Mouse (Mus musculus): ENCODE data around the gene 2510009E07Rik. TPM values are rescaled to one million over a fixed set of nuclear protein-coding genes. Genes with fewer than 3 reads are reported as not detected.

The 2510009E07Rik gene
- polyA plus RNA-seq (2014; fragmentation: Nextera tagmentation; extraction: Ambion mirVana), result 19.5 and 20.9 TPM in 2 replicates

- Histone ChIP-seq H3K27ac (ENCODE audit: low read length) (peak within 1 kb of the TSS; percentile 89), H3K9ac (replicated peaks; ENCODE audit: low read depth, low read length) (peak within 1 kb of the TSS; percentile 81), H3K4me3 (ENCODE audit: low read depth, low read length) (peak within 1 kb of the TSS; percentile 87), H3K4me1 (ENCODE audit: control insufficient read depth, insufficient read depth, low read length) (0 out of 2 replicates have a peak, but pooled peaks cover 7% of the 10 kb centered on the region), H3K27me3 (ENCODE audit: control insufficient read depth, insufficient read depth, low read length) (no peaks in the 10 kb centered on the region), H3K9me3 (ENCODE audit: control insufficient read depth, low read depth, low read length) (no peaks in the 10 kb centered on the region), H3K4me2 (replicated peaks; ENCODE audit: low read depth, low read length) (peak within 1 kb of the TSS; percentile 98), H3K36me3 (ENCODE audit: control insufficient read depth, insufficient read depth, low read length) (no peaks in the 10 kb centered on the region)
- under 1% methylated on average over 54 of the region's 61 CpGs for WGBS
- peak; percentile 86 for ATAC-seq (ENCODE audit: insufficient number of reproducible peaks, insufficient read depth, low FRiP score, low read depth)
Observed at GRCm38 (mm10) chr16:21694463-21695241, at the start of gene 2510009E07Rik. 2510009E07Rik (minus strand) TSS chr16:21694665.

- H3K4me2 ChIP-seq (replicated peaks; ENCODE audit: low read depth, low read length), result no peak overlapping the region
- no peaks in the 10 kb centered on the region for H3K36me3 ChIP-seq (ENCODE audit: control insufficient read depth, insufficient read depth, low read length)
- no peaks in the 10 kb centered on the region for H3K4me1 ChIP-seq (ENCODE audit: control insufficient read depth, insufficient read depth, low read length)
- no peak for ATAC-seq (ENCODE audit: insufficient number of reproducible peaks, insufficient read depth, low FRiP score, low read depth)
- no peaks in the 10 kb centered on the region for H3K9me3 ChIP-seq (ENCODE audit: control insufficient read depth, low read depth, low read length)
- no peak overlapping the region for H3K27ac ChIP-seq (ENCODE audit: low read length)
- 93% methylated on average over 6 of the region's 6 CpGs for WGBS
- H3K27me3 ChIP-seq (ENCODE audit: control insufficient read depth, insufficient read depth, low read length), result no peaks in the 10 kb centered on the region
- no peak overlapping the region for H3K9ac ChIP-seq (replicated peaks; ENCODE audit: low read depth, low read length)
- H3K4me3 ChIP-seq (ENCODE audit: low read depth, low read length), result no peak overlapping the region
Observed at GRCm38 (mm10) chr16:21743401-21743800, 48.9 kb upstream of the 2510009E07Rik start.

GRCm38 (mm10) chr16:21742898-21743297 is 48.4 kb upstream of the 2510009E07Rik start:
- 92% methylated on average over 5 of the region's 5 CpGs for WGBS
- H3K4me2 ChIP-seq (replicated peaks; ENCODE audit: low read depth, low read length), result no peak overlapping the region
- H3K27ac ChIP-seq (ENCODE audit: low read length), result no peak overlapping the region
- no peaks in the 10 kb centered on the region for H3K36me3 ChIP-seq (ENCODE audit: control insufficient read depth, insufficient read depth, low read length)
- H3K9ac ChIP-seq (replicated peaks; ENCODE audit: low read depth, low read length), result no peak overlapping the region
- ATAC-seq (ENCODE audit: insufficient number of reproducible peaks, insufficient read depth, low FRiP score, low read depth), result no peak
- H3K4me1 ChIP-seq (ENCODE audit: control insufficient read depth, insufficient read depth, low read length), result no peaks in the 10 kb centered on the region
- no peak overlapping the region for H3K4me3 ChIP-seq (ENCODE audit: low read depth, low read length)
- no peaks in the 10 kb centered on the region for H3K9me3 ChIP-seq (ENCODE audit: control insufficient read depth, low read depth, low read length)
- no peaks in the 10 kb centered on the region for H3K27me3 ChIP-seq (ENCODE audit: control insufficient read depth, insufficient read depth, low read length)

GRCm38 (mm10) chr16:21742191-21742870 is 47.9 kb upstream of the 2510009E07Rik start:
- Histone ChIP-seq H3K4me1 (ENCODE audit: control insufficient read depth, insufficient read depth, low read length) (no peaks in the 10 kb centered on the region), H3K9ac (replicated peaks; ENCODE audit: low read depth, low read length) (no peak overlapping the region), H3K36me3 (ENCODE audit: control insufficient read depth, insufficient read depth, low read length) (no peaks in the 10 kb centered on the region), H3K27ac (ENCODE audit: low read length) (no peak overlapping the region), H3K4me2 (replicated peaks; ENCODE audit: low read depth, low read length) (no peak overlapping the region), H3K27me3 (ENCODE audit: control insufficient read depth, insufficient read depth, low read length) (no peaks in the 10 kb centered on the region), H3K4me3 (ENCODE audit: low read depth, low read length) (no peak overlapping the region), H3K9me3 (ENCODE audit: control insufficient read depth, low read depth, low read length) (no peaks in the 10 kb centered on the region)
- WGBS, result 79% methylated on average over 5 of the region's 5 CpGs
- no peak for ATAC-seq (ENCODE audit: insufficient number of reproducible peaks, insufficient read depth, low FRiP score, low read depth)

- H3K4me2 ChIP-seq (replicated peaks; ENCODE audit: low read depth, low read length), result no peak overlapping the region
- no peaks in the 10 kb centered on the region for H3K27me3 ChIP-seq (ENCODE audit: control insufficient read depth, insufficient read depth, low read length)
- no peak overlapping the region for H3K27ac ChIP-seq (ENCODE audit: low read length)
- no peak overlapping the region for H3K9ac ChIP-seq (replicated peaks; ENCODE audit: low read depth, low read length)
- H3K4me1 ChIP-seq (ENCODE audit: control insufficient read depth, insufficient read depth, low read length), result no peaks in the 10 kb centered on the region
- no peak for ATAC-seq (ENCODE audit: insufficient number of reproducible peaks, insufficient read depth, low FRiP score, low read depth)
- H3K9me3 ChIP-seq (ENCODE audit: control insufficient read depth, low read depth, low read length), result no peaks in the 10 kb centered on the region
- H3K36me3 ChIP-seq (ENCODE audit: control insufficient read depth, insufficient read depth, low read length), result no peaks in the 10 kb centered on the region
- WGBS, result 83% methylated on average over 3 of the region's 3 CpGs
- H3K4me3 ChIP-seq (ENCODE audit: low read depth, low read length), result no peak overlapping the region
Observed at GRCm38 (mm10) chr16:21741542-21741941, 47.1 kb upstream of the 2510009E07Rik start.

GRCm38 (mm10) chr16:21735638-21736037 is 41.2 kb upstream of the 2510009E07Rik start:
- Histone ChIP-seq H3K27me3 (ENCODE audit: control insufficient read depth, insufficient read depth, low read length) (no peaks in the 10 kb centered on the region), H3K9me3 (ENCODE audit: control insufficient read depth, low read depth, low read length) (no peaks in the 10 kb centered on the region), H3K4me2 (replicated peaks; ENCODE audit: low read depth, low read length) (no peak overlapping the region), H3K36me3 (ENCODE audit: control insufficient read depth, insufficient read depth, low read length) (no peaks in the 10 kb centered on the region), H3K4me1 (ENCODE audit: control insufficient read depth, insufficient read depth, low read length) (no peaks in the 10 kb centered on the region), H3K27ac (ENCODE audit: low read length) (no peak overlapping the region), H3K9ac (replicated peaks; ENCODE audit: low read depth, low read length) (no peak overlapping the region), H3K4me3 (ENCODE audit: low read depth, low read length) (no peak overlapping the region)
- no peak for ATAC-seq (ENCODE audit: insufficient number of reproducible peaks, insufficient read depth, low FRiP score, low read depth)
- WGBS, result 70% methylated on average over 1 of the region's 1 CpGs

- Histone ChIP-seq H3K4me3 (ENCODE audit: low read depth, low read length) (no peak overlapping the region; the same call in 1 of the 2 replicates), H3K4me2 (replicated peaks; ENCODE audit: low read depth, low read length) (peak overlapping the region; percentile 29; the same call in 1 of the 2 replicates), H3K4me1 (ENCODE audit: control insufficient read depth, insufficient read depth, low read length) (no peaks in the 10 kb centered on the region), H3K9me3 (ENCODE audit: control insufficient read depth, low read depth, low read length) (no peaks in the 10 kb centered on the region), H3K27me3 (ENCODE audit: control insufficient read depth, insufficient read depth, low read length) (no peaks in the 10 kb centered on the region), H3K36me3 (ENCODE audit: control insufficient read depth, insufficient read depth, low read length) (no peaks in the 10 kb centered on the region), H3K27ac (ENCODE audit: low read length) (no peak overlapping the region), H3K9ac (replicated peaks; ENCODE audit: low read depth, low read length) (no peak overlapping the region)
- WGBS, result 39% methylated on average over 10 of the region's 10 CpGs
- no peak for ATAC-seq (ENCODE audit: insufficient number of reproducible peaks, insufficient read depth, low FRiP score, low read depth)
Observed at GRCm38 (mm10) chr16:21727897-21728364, 33.5 kb upstream of the 2510009E07Rik start.

- no peak overlapping the region for H3K4me3 ChIP-seq (ENCODE audit: low read depth, low read length)
- no peak overlapping the region for H3K27ac ChIP-seq (ENCODE audit: low read length)
- H3K9me3 ChIP-seq (ENCODE audit: control insufficient read depth, low read depth, low read length), result no peaks in the 10 kb centered on the region
- no peak overlapping the region for H3K4me2 ChIP-seq (replicated peaks; ENCODE audit: low read depth, low read length)
- 91% methylated on average over 3 of the region's 3 CpGs for WGBS
- H3K4me1 ChIP-seq (ENCODE audit: control insufficient read depth, insufficient read depth, low read length), result no peaks in the 10 kb centered on the region
- no peaks in the 10 kb centered on the region for H3K36me3 ChIP-seq (ENCODE audit: control insufficient read depth, insufficient read depth, low read length)
- no peak for ATAC-seq (ENCODE audit: insufficient number of reproducible peaks, insufficient read depth, low FRiP score, low read depth)
- H3K27me3 ChIP-seq (ENCODE audit: control insufficient read depth, insufficient read depth, low read length), result no peaks in the 10 kb centered on the region
- H3K9ac ChIP-seq (replicated peaks; ENCODE audit: low read depth, low read length), result no peak overlapping the region
Observed at GRCm38 (mm10) chr16:21727421-21727820, 33.0 kb upstream of the 2510009E07Rik start.

Measured in stomach, embryonic 14.5 days (tissue).